Mouse (Mus musculus) thymus, adult 2 months (tissue): ENCODE measurements around the gene Pllp.

ENCODE experiments used
- CTCF ChIP-seq: fragments of 200-500 bp; IDR thresholded peaks from 2 replicates; pipeline ENCODE4 v1.5.1; 2012; ENCODE audit warnings: mild to moderate bottlenecking, control low read depth, low read length, moderate library complexity, borderline replicate concordance; ENCODE audit not compliant: control insufficient read depth, poor library complexity, insufficient read depth; ENCODE audit errors: extremely low read depth
- POLR2A ChIP-seq: fragments of 200-500 bp; IDR thresholded peaks from 2 replicates; pipeline ENCODE4 v1.6.1; 2012; ENCODE audit warnings: mild to moderate bottlenecking, low read length, control low read depth, moderate library complexity; ENCODE audit not compliant: control insufficient read depth, poor library complexity, insufficient read depth; ENCODE audit errors: extremely low read depth

- TF ChIP-seq POLR2A (no peak), CTCF (no peak)
Observed at GRCm38 (mm10) chr8:94641183-94641582, 54.9 kb downstream of the Pllp start.
